Mouse (Mus musculus) gastrocnemius, postnatal 10 days (tissue): Measurements from ENCODE around the gene Xiap. TPM values are rescaled to one million over a fixed set of nuclear protein-coding genes. Genes with fewer than 3 reads are reported as not detected.
A peak's percentile ranks its signal among the peaks of the same experiment; 100 is the strongest.

Experiments used
- DNase-seq: peaks from one replicate; pipeline ENCODE4 v3.0.0; 2021; ENCODE audit warnings: mixed read lengths
- total RNA-seq, 2 experiments: library from RNA; stranded (reverse); gene quantifications; 2 replicates each; pipeline ENCODE4 v1.2.3; 2021

Gene Xiap
- total RNA-seq, 2 experiments from 2014 or later, result 24.2 to 28.1 TPM

DNA sequence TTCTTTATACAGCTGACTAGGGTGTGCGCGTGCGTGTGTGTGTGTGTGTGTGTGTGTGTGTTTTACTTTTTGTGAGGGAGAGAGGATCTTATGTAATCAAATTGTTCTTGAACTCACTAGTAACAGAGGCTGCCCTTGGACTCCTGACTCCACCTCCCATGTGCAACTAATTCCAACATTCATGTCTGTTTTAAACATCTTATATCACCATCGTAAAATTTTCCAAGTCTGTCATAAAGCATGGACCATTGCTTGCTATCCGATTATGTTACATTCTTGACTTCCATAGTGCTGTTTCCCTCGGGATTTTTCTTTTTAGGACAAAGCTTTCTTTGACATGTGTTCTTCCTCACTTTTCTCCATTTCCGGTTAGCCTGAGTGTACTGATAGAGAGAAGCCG is 28.3 kb downstream of the Xiap start:
- DNase-seq, result no peak

DNA sequence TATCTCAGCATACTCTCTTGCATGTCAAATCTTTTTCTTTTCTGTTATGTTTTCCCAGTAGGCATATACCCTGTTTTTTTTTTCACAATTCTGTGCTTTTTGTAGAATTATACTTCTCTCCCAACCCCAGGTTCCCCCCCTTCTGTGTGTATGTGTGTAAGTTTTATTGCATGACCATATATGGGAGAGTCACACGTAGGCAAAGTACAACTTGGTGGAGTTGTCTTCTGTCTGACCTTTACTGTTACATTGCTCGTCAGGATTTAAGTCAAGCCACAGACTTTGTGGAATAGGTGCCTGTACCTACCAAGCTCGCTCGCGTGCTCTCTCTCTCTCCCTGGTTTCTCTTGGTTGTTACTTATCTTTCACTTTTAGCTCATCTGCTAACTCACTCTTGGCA is 28.7 kb downstream of the Xiap start:
- no peak for DNase-seq

DNA sequence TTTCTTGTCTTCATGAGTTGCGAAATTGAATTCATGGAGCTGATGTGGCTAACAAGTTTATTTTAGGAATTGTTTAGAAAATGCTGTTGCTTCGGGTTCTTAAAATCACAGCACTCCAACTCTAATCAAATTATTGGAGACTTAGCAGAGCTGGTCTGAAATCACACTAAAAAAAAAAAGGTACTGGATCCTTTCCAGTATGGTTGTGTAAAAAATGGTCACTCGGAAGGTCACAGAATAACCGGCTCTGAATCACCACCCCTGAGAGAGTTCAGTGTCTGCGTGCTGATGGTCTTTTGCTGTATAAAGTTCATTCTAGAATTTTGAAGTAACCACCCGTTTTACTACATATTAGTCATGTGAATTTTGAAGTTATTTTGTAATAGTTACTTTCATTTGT is 47.7 kb downstream of the Xiap start:
- DNase-seq, result no peak

DNA sequence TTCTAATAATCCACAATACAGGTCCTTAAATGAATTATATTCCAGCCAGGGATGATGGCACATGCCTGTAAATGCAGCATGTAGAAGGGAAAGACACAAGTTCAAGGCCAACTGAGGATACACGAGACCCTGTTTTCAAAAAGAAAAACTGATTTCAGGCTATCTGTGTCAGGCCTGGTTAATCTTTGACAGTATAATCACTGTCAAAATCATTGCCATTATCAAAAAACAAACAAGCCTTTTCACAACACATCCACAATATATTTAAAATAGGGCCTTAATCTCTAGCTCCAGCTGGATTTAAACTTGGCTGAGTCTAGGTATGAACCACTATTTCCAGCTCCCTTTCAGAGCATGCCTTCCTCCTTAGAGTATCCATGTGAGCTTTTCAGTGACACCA is 51.1 kb downstream of the Xiap start:
- no peak for DNase-seq

DNA sequence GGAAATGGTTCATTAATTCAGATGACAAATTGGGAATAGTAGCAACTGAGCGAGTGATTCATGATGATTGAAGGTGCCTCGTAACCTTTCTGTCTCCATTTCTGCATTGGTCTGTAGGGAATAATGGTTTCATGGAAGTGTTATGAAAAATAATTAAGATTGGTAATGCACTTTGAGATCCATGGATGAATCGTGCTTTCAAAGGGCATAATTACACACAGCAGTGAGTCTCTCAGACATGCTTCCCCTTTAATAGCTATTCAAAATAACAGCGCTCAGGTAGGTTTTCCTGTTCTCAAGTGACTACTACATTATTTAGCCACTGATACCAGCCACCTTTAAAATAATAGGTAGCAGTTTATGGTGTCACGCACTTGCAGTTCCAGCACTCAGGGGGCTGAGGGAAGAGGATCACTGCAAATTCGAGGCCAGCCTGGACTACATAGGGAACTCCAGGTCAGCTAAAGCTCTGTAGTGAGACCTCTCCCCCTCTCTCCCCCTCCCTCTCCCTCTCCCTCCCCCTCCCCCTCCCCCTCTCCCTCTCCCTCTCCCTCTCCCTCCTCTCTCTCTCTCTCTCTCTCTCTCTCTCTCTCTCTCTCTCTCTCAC is 60.1 kb downstream of the Xiap start:
- DNase-seq, result no peak

DNA sequence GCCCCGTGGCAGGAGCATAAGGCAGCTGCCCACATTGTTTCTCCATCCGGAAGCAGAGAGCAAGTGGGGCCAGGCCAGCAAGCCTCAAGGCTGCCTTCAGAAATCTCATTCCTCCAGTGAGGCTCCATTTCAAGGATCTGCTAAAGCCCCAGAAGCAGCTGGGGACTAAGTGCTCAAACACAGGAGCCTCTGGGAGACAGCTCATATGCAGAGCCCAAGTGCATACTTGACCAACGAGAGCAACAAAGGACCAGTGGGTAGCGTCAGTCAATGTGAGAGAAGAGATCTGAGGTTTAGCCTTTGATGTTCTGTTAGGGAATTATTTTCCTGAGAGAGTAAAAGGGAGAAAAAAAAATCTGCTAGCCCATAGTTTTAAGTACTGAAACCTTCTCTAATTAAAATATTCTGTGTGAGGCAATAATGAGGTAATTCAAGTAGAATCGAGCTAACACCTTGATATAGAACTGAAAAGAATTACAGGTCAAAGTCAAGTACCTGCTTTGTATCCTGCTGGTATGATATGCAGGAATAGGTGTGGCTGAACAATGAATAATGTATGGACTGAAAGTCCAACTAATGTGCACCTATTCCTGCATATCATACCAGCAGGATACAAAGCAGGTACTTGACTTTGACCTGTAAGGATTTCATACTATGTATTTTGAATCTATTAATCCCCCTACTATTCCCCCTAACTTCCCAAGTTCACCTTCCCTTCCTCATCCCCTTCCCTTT is 65.7 kb downstream of the Xiap start:
- no peak for DNase-seq

DNA sequence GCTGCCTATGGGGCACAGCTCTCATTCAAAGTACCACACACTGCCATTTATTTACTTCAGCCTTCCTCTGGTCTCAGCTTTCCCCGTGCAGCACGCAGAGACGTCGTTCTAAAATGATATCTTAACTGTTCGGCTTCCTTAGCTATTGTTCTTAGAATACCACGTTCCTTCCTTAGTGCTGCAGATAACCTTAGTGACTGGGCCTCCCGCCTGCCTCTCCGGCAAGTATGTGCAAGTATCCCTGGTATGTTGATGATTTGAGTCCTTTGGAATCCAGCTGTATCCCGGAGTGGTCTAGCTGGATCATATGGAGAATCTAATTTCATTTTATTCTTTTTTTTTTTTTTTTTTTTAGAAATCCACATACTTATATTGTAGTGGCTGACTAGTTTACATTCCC is 80.4 kb downstream of the Xiap start:
- DNase-seq, result no peak

DNA sequence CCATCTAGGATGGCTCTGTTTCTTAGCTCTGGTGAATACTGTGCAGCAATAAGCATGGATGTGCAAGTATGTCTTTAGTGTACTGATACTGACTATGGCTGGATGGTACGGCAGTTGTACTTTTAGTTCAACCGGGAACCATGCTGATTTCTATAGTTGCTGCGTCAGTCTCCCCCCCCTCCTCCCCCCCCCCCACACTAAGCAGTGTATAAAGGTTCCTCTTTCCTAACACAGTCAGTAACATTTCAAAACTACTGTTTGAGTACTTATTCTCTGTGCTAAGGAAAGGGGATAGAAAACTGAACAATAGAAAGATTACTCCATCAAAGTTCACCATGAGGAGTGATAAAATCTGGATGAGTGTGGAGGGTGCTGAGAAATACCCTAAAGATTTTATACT is 83.1 kb downstream of the Xiap start:
- DNase-seq, result no peak

DNA sequence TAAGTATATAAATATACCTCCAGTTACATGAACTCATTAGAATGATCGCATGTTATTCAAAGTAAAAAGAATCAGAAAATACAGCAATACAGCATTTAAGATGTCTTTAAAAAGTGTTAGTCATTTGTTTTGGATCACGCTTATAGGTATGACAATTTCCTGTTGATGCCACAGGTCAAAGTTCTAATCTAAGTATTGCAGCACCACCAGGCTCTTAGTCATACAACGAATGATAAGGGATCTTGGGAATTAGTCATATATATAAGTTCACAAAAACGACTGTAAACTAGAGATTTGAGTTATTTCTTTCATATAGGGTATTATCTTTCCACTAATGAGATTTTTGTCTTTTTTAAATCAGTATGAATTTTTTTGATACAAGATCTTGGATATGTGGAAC is 84.5 kb downstream of the Xiap start:
- no peak for DNase-seq

DNA sequence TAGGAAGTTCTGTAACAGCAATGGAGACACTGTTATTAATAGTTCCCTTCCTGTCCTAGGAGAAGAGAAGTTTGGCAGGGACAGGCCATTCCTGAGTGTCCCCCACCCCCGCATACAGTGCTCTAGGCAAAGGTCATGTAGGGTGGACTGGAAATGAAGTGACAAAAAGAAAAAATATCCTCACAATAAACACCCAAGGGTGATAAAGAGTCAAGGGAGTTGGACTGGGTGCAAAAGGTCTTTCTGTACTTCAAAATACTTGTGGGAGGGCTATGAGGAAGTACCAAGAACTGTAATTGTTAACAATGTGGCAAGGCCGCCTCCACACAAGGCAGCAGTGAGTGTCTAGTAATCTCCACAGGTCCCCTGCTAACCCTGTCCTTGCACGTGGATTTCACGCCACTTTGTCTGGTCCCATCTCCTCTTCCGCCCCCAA is 88.6 kb downstream of the Xiap start:
- DNase-seq, result peak; percentile 5

DNA sequence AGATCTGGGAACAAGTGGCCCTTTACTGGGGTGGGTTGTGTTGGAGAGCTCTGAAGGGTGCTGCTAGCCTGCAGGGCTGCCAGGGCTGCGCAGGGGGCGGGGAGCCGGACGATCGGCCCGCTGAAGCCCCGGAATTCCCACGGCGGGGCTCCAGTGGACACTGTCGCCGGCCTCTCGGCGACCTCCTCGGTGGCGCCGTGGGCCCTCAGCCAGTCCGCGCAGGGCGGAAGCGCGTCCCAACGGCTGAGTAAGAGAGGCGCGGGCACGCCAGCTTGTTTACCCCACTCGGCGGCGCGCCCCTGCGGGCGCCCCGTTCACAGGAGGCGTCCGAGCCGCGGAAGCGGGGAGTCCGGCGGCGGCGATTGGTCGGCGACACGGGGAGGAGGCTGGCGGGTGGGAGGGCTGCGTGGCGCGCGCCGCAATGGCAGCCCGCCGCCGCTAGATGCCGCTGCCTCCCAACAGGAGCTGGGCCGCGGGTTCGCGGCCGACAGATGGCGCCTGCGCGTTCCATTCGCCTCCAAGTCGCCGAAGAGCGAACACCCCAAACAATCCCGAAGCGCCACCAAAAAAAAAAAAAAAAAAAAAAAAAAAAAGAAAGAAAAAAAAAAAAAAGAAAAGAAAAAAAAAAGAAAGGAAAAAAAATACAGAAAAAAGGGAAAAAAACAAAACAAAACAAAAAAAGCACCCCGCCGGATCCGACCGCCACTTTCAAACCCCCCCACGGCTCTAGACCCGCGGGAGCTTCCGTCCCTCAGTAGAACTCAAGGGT is 89.5 kb downstream of the Xiap start, which contains the start of gene Stag2:
Gene Stag2 (plus strand): TSS at position 530 of the 769 bp plus-strand sequence.
- DNase-seq, result peak; percentile 87

DNA sequence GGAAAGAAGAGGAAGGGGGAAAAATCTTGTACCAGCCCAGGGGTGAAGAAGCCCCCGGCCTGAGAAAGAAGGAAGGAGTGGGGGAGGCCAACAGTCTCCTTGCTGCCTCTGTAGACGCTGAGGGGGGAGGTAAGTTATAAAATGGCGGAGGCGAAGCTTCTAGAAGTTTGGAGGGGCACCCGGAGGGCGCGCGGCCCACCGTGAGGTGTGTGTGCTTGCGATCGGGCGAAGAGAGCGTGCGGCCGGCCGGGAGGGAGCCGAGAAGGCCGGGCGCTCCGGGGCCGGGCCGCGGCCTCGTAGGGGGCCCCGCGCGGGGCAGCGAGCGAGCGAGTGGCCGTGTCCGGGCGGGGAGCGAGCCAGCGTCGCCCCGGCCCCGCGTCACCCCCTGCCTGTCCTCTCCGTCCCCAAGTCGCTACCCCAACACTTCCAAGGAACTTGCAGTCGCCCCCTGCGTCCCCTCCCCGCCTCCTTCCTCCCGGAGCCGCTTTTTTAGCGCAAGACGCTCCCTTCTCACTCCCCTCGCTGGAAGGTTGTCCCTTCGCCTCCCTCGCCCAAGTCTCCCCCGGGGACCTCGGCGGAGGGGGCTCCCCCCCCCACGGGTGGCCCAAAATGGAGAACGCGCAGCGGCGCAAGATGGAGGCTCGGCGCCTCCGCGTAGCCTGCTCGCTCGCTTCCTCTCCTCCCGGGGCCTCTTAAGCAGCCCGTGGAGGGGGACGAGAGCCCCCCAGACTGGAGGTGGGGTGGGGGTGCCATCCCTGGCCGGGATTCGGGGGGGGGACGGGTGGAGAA is 90.3 kb downstream of the Xiap start:
- DNase-seq, result peak; percentile 71

DNA sequence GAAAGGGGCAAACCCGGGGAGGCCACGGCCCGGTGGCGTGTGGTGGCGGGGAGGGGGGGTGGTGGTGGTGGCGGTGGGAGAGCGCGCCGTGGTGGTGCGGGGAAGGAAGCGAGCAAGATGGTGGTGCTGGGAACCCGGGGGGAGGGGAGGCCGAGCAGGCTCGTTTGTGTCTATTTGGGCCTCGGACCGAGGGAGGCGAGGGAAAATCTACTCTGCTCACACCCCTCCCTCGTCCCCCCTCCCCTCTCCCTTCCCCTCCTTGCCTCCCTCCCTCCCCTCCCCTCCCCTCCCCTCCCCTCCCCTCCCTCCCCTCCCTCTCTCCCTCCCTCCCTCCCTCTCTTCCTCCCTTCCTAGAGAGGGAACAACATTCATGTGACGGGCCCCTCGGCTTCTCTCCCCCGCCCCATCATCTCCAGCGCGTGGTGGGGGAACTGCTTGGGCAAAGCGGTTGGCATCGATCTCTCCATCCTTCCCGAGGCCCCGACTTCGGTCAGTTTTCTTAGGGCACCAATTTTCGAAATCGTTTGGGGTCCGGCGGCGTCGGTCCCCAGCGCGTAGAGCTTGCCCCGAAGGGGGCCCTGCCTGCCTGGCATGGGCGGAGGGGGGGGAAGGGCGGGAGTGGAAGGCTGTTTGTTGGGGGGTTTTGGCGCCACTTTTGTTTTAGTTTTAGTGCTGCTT is 91.0 kb downstream of the Xiap start:
- DNase-seq, result peak; percentile 69

DNA sequence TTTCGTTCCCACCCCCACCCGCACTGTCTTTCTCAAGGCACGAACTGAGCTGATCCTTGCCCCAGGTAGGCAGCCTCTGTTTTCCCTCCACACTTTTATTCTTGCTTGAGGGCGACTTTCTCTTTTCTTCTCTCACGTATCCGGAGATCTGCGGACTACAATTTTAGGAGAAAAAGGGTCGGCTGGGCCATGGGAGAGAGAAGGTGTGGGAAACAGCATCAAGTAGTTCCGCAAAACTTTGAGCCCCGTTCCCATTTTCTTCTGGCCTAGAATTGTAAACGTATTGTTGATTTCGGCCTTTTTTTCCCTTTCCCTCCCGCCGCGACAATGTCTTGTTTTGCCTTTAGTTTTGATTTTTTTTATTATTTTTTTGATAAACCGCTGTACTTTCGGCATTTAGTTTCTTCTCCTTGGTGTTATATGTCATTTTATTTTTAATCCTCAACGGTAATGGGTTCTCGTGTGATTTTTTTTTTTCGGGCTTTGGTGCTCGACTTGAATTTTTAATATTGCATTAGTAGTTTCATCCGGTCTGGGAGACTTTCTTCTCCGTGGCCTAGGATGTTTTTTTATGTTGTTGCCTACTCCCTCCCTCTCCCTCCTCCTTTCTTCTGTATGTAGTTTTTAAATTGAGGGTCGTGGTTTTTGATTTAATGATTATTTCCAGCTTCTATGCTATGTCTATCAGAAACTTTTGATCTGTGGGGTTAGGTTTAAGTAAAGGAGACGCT is 91.7 kb downstream of the Xiap start:
- no peak for DNase-seq

DNA sequence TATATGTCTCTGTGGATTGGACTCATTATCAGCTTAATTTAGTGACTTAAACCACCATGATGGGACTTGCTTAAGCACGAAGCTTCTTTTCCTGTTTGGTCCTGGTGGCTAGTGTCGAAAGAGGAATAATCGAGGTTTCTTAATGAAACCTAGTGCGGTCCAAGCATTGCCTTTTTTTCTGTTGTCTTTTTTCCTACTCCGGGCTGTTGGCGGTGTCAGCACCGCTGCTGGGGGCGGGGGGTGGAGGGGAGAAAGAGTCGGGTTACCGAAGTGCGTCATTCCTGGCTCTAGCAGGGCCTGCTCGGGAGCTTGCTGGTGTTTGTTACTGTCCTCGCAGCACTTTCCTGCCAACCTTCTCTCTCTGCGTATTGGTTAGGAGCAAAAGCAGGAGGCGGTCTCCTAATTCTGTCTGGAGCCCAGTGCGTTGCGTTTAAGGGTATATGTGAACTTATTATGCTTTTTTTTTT is 92.5 kb downstream of the Xiap start:
- peak; percentile 75 for DNase-seq

DNA sequence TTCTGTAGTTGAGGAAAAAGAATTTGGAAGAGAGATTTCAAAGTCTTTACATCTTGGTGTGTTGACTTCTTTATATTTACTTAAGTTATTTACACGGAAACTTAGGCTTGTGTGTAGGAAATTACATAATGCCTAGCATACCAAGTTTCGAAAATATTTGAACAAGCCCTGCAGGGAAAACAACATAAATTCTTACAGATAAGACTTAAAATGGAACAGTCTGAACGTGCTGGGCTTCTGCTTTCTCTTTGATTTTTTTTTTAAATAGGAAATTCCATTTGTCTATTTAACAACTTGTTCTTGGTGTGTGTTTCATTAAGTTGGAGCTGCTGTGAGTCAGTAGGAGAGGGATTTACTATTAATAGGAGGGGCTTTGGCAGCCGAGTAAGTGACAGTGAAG is 93.6 kb downstream of the Xiap start:
- no peak for DNase-seq

Other genes starting within 250 kb of the Xiap start
- 10 to 100 TPM; 32.3 to 42.6 TPM for gene Thoc2, start 139.0 kb upstream of the Xiap start, total RNA-seq
- gene Stag2, start 89.6 kb downstream of the Xiap start, total RNA-seq, result 10 to 100 TPM; 78.3 to 89.5 TPM